Mouse (Mus musculus): ENCODE measurements at regions not wholly inside any gene's neighbourhood (a gene's known extent, or its start where the extent isn't known, plus 50 kb on each side); places are given as distances from the start of the nearest gene placed in this dataset.

DNA sequence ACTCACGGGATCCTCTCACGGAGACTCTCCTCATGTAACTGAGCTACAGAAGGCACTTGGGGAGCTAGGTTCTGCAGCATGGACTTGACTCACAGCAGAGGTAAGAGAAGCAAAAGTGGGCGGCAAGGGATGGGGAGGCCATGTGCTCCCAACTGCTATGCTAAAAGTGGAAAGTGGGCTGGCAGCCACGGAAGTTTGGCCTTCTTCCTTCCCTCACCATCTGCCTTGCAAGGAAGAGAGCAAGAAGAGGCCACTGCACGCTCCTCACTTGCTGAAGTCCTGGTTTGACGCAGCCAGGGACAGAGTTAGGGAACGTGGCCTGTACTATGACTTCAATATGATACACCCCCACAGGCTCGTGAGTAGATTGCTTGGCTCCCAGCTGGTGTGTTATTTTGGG is 164.5 kb downstream of the Cyp26b1 start:
- Histone ChIP-seq H3K4me3 (no peak overlapping the region), H3K27ac (no peak overlapping the region)
- no peak for TF ChIP-seq CTCF (conservative IDR thresholded peaks at IDR 0.05)
- peak; percentile 35 to 61 for DNase-seq (ENCODE audit: low spot score in 2 of 2)

GRCm38 (mm10) chr6:84426691-84427090 is 167.0 kb downstream of the Cyp26b1 start:
- no peak for TF ChIP-seq CTCF (conservative IDR thresholded peaks at IDR 0.05)

DNA sequence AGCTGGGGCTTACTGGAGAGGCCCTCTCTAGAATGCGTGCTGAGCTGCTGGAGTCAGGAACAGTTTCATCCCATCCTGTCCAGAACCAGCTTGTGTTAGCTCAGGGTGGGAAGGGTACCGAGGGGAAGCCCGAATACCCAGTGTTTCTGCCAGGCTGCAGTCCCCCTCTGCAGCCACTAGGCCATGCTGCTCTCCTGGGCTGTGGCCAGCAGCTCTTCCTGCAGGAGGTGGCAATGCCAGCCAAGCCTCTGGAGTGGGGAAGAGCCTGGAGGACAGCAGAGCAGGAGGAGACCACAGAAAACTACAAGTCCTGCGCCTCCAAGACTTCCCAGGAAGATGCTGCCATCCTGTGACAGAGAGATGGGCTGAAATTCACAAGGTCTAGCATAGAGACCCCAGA is 167.9 kb downstream of the Cyp26b1 start:
- peak in 1 of 2 experiments; percentile 50 for DNase-seq (ENCODE audit: low spot score in 2 of 2)
- no peak overlapping the region for H3K4me3 ChIP-seq
- TF ChIP-seq CTCF (conservative IDR thresholded peaks at IDR 0.05), result peak; percentile 91
- no peak overlapping the region for H3K27ac ChIP-seq

More at GRCm38 (mm10) chr6:84426691-84427090, 167.0 kb downstream of the Cyp26b1 start:
- Histone ChIP-seq H3K4me3 (no peak overlapping the region), H3K27ac (no peak overlapping the region)
- no peak for DNase-seq (ENCODE audit: low spot score in 2 of 2)

GRCm38 (mm10) chr6:84422946-84423345 is 170.8 kb downstream of the Cyp26b1 start:
- no peak for DNase-seq (ENCODE audit: low spot score in 2 of 2)
- Histone ChIP-seq H3K27ac (no peak overlapping the region), H3K4me3 (no peak overlapping the region)
- no peak for TF ChIP-seq CTCF (conservative IDR thresholded peaks at IDR 0.05)

DNA sequence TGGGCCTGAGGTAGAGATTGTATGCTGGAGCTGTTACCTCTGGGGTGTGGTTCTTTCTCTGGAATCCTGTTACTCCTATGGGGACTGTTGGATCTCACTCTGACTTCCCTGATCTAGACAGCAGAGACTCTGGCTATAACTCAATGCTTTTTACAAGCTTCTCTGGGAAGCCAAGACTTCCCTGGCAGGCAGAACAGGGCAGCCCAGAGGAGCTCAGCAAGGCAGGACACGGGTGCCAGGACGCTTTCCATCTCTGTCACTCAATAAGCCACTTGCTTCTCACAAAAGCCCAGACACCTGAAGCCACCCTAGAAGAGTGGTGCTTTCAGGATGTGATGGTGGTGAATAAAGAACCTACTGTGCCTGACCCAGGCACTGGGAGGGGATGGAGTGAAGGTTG is 174.0 kb downstream of the Cyp26b1 start:
- no peak for TF ChIP-seq CTCF (conservative IDR thresholded peaks at IDR 0.05)
- no peak for DNase-seq (ENCODE audit: low spot score in 2 of 2)
- no peak overlapping the region for H3K27ac ChIP-seq
- no peak overlapping the region for H3K4me3 ChIP-seq

GRCm38 (mm10) chr6:84419281-84419680 is 174.4 kb downstream of the Cyp26b1 start:
- H3K27ac ChIP-seq, result no peak overlapping the region
- no peak overlapping the region for H3K4me3 ChIP-seq
- no peak for DNase-seq (ENCODE audit: low spot score in 2 of 2)
- no peak for TF ChIP-seq CTCF (conservative IDR thresholded peaks at IDR 0.05)

GRCm38 (mm10) chr6:84416992-84417636 is 176.6 kb downstream of the Cyp26b1 start:
- no peak for DNase-seq (ENCODE audit: low spot score in 2 of 2)
- no peak for TF ChIP-seq CTCF (conservative IDR thresholded peaks at IDR 0.05)
- Histone ChIP-seq H3K4me3 (no peak overlapping the region), H3K27ac (no peak overlapping the region)

DNA sequence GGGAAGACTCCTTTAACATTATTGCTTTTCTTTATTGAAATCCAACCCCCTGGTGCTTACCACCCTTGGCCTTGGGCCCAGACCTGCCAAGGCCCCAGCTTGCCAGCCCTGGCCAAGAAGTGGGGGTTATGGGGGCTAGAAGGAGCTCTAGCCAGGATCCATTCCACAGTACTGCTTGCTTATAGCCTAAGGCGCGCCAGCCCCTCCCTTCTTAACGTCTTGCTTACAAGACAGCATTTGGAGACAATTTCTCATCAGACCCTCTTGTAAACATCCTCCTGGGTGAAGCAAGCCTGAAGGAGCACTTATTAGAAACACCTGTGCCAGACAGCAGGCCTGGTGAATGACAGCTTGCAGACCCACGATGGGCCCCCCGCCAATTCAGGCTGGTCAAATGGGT is 179.3 kb downstream of the Cyp26b1 start:
- Histone ChIP-seq H3K27ac (no peak overlapping the region), H3K4me3 (no peak overlapping the region)
- no peak for DNase-seq (ENCODE audit: low spot score in 2 of 2)
- no peak for TF ChIP-seq CTCF (conservative IDR thresholded peaks at IDR 0.05)

DNA sequence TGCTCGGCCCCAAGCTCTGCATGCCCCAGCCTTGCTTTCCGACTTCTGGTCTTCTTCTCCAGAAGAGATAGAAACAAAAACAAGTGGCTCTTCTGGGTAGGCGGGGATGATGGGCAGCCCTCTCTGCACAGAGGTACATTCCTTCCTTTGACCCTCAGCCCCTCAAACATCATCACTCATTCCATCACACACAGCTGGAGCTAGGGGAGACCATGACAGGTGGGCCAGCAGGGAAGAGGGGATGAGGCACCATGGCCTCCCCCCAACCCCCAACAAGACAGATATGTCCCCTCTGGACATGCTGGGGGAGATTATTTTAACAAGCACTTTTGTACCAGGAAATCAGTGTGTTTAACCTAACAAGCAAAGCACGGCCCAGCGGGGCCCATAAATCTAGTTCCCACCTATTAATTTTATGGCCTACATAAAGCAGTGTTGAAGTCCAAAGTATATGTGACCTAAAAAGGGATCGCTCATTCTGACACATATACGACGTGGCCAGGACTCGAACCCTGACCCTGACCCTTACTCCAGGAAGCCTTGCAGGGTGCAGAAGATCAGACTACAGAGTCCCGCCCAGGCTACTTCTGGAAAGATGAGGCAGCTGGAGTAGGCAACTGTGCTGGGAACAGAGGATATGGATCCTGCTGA is 183.7 kb downstream of the Cyp26b1 start:
- no peak for TF ChIP-seq CTCF (conservative IDR thresholded peaks at IDR 0.05)
- no peak overlapping the region for H3K4me3 ChIP-seq
- no peak overlapping the region for H3K27ac ChIP-seq
- DNase-seq (ENCODE audit: low spot score in 2 of 2), result no peak

GRCm38 (mm10) chr6:84408513-84408912 is 185.2 kb downstream of the Cyp26b1 start:
- TF ChIP-seq CTCF (conservative IDR thresholded peaks at IDR 0.05), result no peak
- DNase-seq (ENCODE audit: low spot score in 2 of 2), result no peak
- H3K27ac ChIP-seq, result no peak overlapping the region
- H3K4me3 ChIP-seq, result no peak overlapping the region

DNA sequence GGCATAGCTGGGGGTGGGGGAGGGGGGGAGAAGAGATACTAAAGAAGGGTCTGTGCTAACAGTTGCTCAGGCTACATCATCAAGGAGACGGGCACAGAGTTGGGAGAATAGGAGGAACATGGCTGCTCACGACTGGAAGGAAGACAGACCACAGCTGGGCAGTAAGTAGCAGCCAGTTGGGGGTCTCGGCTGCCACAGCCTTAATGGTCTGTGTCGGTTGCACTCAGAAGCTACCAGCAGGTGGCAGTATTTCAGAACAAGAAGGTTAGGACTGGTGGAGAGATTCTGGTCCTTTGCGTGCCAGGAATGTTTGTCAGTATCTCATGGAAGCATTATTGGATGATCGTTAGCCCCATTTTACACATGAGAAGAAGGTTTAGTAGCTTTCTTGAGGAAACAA is 185.9 kb downstream of the Cyp26b1 start:
- H3K27ac ChIP-seq, result no peak overlapping the region
- no peak overlapping the region for H3K4me3 ChIP-seq
- peak; percentile 95 for TF ChIP-seq CTCF (conservative IDR thresholded peaks at IDR 0.05)
- DNase-seq (ENCODE audit: low spot score in 2 of 2), result peak; percentile 60 to 70

GRCm38 (mm10) chr6:84404695-84405094 is 189.0 kb downstream of the Cyp26b1 start:
- DNase-seq (ENCODE audit: low spot score in 2 of 2), result no peak
- no peak overlapping the region for H3K4me3 ChIP-seq
- TF ChIP-seq CTCF (conservative IDR thresholded peaks at IDR 0.05), result peak; percentile 60
- H3K27ac ChIP-seq, result no peak overlapping the region

DNA sequence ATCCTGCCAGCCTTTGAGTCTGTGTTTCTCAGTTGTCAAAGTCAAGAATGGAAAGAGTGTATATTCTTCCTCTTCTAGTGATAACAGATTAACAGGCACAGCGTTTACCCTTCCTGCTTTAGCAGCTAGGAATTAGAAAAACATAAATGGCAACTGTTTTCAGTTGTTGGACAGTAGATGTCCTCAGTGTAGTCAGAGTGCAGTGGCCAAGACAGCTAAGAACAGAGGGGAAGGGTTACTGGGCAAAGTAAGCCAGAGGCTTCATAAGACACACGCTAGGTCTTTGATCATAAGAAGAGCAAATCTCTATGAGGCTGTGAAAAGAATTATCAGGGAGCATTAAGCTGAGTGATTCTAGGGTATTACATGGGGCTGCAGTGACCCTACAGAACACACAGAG is 191.3 kb downstream of the Cyp26b1 start:
- Histone ChIP-seq H3K4me3 (no peak overlapping the region), H3K27ac (no peak overlapping the region)
- TF ChIP-seq CTCF (conservative IDR thresholded peaks at IDR 0.05), result no peak
- DNase-seq (ENCODE audit: low spot score in 2 of 2), result no peak

GRCm38 (mm10) chr6:84394496-84395090 is 199.1 kb downstream of the Cyp26b1 start:
- Histone ChIP-seq H3K4me3 (no peak overlapping the region), H3K27ac (no peak overlapping the region)
- no peak for TF ChIP-seq CTCF (conservative IDR thresholded peaks at IDR 0.05)
- no peak for DNase-seq (ENCODE audit: low spot score in 2 of 2)
